Mouse (Mus musculus): ENCODE results near the gene Sap30l.
"Not testable (repeated sequence)": the region's sequence is repeated elsewhere in the genome, so short reads cannot be mapped to it uniquely, and the experiment has no call there.

The Sap30l gene

DNA sequence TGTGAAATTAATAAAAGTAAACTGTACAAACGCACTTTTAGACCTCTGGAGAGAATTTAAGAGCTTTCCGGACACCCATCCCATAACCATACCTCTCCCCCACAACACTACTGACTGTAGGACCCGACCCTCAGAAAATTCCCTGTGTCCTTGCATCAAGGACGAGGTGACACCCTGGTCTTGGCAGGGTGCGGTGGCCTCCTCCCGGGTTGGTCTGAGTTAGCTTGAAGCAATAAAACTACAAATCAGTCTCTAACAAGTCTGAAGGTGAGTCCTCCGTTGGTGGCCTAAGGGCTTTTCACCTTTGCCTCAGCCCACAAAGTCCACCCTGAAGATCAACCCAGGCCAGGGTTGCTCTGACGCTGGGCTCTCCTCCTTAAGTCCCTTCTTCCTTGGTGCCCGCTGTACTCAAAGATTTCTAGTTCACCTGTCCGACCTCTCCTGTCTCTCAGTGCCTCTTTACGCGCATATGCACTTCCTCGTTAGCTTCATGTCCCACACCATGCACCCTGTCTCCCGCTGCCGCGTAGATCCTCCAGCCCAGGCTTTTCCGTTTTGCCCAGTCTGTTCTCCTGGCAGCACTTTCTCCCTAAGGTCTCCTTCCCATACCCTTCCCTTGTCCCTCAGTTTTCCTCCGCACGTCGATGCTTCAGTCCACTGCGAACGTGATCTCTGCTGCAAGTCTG is 1.0 kb upstream of the Sap30l start:
- no peak for DNase-seq (ENCODE audit: low read depth, low spot score)

DNA sequence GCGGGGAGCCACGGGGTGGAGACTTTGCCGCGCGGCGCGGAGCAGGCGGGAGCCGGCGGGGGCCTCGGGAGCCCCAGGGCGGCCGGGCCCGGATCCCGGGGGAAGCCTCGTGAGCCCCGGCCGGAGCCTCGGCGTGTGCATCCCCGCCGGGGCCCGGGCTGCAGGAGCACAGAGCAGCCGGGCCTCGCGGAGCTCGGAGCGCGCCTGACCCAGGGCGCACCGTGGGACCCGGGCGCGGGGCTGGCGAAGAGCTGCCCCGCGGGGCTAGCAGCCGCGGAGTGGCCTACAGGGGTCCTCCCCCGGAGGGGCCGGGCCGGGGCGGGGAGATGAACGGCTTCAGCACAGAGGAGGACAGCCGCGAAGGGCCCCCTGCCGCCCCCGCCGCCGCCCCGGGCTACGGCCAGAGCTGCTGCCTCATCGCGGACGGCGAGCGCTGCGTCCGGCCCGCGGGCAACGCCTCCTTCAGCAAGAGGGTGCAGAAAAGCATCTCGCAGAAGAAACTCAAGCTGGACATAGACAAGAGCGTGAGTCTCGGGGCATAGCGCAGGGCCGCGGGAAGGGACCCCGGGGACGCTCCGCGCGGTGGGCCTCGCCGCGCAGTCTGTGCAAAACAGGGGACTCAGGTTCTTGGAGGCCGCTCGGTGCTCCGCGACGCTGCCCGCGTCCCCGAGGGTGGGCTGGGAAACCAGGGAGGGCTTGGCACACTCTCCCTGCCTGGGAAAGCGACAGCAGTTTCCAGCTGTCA is 501 bp downstream of the Sap30l start:
- DNase-seq (ENCODE audit: low read depth, low spot score): no peak

DNA sequence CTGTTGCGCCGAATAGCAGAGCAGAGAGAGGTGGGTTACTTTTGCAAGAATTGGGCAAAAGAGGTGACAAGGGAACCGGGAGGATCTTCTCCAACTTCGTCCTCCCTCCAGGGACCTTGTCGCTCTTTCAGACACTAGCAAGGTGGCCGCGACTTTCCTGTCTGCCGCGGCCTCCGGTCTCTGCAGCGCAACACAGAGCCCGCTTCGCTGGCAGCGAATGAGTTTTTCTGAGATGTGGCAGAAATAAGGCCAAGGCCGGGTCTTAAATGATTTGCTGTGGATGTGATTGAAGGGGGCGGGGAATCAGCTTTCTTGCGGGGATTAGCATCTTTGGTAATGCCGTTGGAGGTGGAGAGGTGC is 1.1 kb downstream of the Sap30l start:
- no peak for DNase-seq (ENCODE audit: low read depth, low spot score)

DNA sequence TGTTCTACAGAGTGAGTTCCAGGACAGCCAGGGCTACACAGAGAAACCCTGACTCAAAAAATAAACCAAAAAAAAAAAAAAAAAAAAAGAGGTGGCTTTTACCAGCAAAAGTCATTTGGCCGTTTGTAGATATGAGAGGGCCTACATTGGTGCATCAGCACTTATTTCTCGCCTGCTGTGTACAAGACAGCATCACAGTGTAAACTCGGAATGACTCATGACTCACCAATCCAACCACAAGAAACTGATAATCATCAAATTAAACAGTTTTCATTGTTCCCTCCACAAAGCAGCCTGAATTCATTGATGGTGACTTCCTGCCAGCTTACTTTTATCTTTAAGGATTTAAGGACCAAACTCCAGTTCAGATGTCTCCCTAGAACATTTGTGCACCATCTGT is 3.6 kb downstream of the Sap30l start:
- no peak for DNase-seq (ENCODE audit: low read depth, low spot score)

DNA sequence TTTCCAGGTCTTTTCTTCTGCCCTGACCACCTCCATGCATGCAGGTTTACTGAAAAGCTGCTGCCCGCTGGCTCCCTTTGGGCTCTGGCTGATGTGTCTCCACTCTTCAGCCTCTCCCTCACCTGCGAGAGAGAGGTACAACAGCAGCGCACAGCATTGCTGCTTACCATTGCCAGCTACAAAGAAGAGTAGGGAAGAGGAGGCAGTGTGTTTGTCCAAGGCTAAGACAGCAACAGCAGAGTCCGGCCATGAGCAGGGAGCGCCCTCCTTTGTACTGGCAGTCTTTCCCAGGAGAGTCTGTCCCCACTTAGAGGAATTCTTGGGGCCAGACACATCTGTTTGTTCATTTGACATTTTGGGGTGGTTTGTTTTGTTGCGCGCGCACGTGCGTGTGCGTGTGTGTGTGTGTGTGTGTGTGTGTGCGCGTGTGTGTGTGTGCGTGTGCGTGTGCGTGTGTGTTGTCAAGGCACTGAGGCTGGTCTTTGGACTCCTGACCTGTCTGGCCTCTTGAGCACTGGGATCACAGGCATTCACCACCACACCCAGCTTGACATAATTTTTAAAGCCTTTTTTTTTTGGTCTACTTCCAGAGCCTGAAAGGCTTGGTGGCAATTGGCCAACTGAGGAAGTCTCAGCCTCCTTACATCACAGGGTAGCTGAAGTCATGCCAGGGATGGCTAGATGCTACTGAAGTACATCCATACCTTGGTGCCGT is 7.7 kb downstream of the Sap30l start:
- DNase-seq (ENCODE audit: low read depth, low spot score): no peak

DNA sequence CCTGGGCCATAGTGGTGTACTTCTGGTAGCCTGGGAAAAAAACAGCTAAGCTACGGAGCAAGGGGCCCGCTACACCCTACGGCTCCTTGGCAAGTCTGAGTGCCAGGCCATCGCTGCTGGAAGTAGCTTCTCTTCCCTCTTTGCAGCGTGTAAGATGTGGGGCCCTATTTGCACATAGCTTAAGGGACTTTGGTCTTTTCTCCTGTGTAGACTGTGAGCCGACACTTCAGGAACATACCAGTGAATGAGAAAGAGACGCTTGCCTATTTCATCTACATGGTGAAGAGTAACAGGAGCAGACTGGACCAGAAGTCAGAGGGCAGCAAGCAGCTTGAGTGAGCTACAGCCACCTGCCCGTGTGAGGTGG is 8.3 kb downstream of the Sap30l start:
- DNase-seq (ENCODE audit: low read depth, low spot score): no peak

DNA sequence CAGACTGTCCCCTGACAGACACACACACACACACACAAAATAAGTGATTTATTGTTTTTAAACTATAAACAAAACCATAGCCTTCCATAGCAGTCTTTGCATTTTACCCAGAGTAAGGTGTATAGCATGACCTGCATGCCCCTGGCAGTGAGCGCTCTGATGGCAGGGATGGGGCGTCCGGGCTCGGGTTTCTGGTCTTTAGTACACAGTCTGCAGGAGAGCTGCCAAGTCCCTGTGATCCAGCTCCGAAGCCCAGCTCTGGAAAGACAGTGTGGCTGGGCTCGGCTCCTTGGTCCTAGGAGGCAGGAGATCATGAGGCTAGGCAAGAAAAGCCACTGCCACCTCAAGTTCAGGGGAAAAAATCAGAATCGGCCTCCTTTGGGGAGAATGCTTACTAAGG is 9.6 kb downstream of the Sap30l start:
- no peak for DNase-seq (ENCODE audit: low read depth, low spot score)

DNA sequence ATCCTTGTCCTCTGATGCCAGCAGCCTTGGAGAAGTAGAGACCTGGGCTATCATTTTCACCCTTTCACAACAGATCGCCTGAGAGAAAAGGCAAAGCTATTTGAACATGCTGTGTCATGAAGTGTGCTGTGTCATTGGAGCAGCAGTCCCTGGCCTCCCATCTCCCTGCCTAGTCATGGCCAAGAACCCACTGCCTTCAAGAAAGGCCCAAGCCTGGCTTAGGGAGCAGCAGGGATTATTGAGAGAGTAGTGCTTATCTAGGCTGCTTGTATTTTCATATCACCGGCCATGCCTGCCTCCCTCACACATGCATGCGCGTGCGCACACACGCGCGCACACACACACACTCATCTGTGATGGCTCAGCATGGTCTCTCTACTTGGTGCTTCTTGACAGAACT is 10.8 kb downstream of the Sap30l start:
- DNase-seq (ENCODE audit: low read depth, low spot score): no peak

DNA sequence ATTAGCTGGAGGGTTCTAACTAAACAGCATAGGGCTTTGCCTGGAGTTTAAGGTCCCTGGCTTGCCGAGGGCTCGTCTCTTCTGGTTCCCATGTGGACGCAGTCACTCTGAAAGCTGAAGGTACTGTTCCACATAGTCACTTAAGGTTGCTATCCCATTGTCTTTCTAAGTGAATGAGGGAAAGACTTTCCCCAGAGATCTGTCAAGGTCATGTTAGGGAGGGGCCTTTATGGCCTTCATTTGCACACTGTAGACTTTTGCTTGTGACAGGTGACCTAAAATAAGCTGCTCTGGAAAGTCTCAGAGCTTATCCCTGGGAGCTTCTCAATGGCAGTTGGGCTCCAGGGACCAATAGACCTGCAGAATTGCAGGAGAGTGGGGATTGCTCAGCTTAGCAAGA is 12.2 kb downstream of the Sap30l start:
- DNase-seq (ENCODE audit: low read depth, low spot score): no peak

DNA sequence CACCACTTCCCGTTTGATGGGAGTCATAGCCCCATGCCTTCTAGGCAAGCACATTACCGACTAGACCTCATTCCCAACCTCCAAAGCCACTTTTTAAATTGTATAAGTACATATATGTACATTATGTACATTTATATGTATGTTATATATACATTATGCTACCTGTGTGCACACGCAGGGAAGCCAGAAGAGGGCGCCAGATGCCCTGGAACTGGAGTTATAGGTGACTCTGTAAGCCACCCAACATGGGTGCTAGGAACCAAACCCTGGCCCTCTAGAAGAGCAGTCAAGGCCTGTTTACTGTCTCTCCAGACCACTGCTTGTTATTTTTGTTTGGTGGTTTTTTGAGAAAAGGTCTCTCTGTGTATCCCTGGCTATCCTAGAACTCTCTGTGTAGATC is 16.8 kb downstream of the Sap30l start:
- DNase-seq (ENCODE audit: low read depth, low spot score): no peak

DNA sequence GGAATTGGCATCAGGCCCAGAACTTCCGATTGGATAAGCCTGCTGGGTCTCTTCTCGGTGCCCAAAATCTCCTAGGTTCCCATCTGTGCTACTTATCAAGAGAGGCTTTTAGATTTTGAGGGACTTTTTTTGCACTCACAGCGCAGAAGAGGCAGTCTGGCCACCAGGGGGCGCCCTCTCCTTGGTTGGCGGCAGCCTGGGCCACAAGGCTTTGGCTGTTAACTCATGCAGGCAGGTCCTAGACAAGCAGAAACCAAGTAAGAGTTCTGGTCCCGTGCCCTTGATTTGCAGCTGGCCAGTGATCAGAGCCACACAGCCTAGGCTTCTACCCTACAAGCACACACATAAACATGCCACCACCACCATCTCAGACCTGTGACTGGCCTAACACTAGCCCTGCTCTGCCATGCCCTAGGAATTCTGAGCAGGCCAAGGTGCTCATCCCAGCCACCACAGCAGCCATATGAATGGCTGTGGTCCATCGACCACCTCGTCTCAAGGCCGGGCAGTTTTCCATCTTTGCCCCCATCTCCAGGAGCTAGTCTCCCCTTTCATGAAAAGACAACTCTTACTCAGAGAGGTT is 18.7 kb downstream of the Sap30l start:
- peak; percentile 81 for DNase-seq (ENCODE audit: low read depth, low spot score)

DNA sequence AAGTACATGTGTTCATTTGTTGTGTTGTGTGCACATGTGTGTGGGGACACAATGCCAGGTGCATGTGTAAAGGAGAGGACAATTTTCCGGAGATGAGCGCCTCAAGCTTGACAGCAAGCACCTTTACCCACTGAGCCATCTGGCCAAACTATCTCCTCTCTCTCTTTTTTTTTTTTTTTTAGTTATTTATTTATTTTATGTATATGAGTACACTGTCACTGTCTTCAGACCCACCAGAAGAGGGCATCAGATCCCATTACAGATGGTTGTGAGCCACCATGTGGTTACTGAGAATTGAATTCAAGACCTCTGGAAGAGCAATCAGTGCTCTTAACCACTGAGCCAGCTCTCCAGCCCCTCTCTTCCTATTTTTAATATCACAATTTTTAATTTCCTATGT is 21.7 kb downstream of the Sap30l start:
- DNase-seq (ENCODE audit: low read depth, low spot score): not testable (repeated sequence)

DNA sequence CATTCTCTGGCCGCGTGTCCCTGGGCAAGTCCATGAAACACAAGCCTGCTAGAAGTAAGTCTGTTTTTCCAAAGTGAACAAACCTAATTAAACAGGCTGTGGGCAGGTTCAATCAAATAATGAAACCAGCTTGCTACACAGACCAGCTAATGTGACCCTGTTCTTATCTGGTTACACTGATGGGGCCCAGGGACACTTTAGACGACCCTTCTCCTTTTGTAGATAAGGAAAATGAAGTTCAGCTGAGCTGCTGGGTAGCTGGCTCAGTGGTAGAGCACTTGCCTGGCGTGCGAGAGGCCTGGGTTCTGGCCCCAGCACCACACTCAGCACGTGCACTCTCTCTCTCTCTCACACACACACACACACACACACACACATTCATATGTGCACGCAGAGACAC is 22.3 kb downstream of the Sap30l start:
- no peak for DNase-seq (ENCODE audit: low read depth, low spot score)

DNA sequence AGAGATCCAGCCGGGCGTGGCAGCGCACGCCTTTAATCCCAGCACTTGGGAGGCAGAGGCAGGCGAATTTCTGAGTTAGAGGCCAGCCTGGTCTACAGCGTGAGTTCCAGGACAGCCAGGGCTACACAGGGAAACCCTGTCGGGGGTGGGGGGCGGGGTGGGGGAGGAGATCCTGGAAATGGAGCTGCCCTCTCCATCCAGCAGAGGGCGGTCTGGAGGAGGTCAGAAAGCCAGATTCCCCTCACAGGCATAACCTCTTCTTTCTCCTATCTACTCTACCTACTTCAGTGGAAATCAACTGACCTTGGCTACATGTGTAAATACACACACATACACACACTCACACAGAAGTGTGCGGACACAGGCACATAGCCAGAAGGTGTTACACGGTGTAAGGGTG is 23.8 kb downstream of the Sap30l start:
- not testable (repeated sequence) for DNase-seq (ENCODE audit: low read depth, low spot score)

DNA sequence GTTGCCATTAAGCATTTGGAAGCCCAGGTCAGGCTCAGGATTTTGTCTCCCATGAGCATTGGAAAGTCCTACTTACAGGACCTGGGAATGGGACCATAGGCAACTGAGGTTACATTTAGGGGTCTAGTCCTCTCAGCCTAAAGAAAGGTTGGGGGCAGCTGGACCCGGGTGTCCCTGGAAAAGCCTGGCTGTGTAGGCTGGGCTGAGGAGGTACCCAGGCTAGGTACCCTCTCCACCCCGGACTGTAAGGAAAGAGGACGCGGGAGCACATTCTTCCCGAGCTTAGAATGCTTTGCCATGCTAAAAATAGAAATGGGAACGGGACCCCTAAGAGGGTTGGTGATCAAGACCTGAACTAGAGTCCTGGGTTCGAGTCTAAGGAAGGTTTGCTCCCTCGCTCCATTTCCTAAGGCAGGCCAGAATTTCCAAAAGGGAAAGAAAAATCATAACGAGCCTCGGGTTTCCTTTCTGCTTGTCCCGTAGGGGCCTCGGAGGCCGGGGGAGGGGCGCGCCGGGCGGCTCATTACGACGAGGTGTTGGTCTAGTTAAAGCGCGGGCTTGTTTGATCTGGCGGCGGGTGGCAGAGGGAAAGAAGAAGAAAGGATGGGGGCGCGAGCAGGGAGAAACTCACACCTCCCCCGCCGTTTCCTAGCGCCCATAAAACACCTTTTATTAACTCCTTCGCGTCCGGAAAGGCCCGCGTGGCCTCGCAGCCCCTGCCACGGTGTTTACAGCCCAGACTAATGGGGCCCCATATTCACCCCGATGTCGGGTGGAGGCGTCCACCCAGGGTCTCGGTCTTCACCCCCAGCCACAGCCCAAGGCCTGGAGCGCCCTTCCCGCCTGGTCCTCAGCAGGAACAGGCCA is 25.8 kb downstream of the Sap30l start:
- DNase-seq (ENCODE audit: low read depth, low spot score): peak; percentile 72

DNA sequence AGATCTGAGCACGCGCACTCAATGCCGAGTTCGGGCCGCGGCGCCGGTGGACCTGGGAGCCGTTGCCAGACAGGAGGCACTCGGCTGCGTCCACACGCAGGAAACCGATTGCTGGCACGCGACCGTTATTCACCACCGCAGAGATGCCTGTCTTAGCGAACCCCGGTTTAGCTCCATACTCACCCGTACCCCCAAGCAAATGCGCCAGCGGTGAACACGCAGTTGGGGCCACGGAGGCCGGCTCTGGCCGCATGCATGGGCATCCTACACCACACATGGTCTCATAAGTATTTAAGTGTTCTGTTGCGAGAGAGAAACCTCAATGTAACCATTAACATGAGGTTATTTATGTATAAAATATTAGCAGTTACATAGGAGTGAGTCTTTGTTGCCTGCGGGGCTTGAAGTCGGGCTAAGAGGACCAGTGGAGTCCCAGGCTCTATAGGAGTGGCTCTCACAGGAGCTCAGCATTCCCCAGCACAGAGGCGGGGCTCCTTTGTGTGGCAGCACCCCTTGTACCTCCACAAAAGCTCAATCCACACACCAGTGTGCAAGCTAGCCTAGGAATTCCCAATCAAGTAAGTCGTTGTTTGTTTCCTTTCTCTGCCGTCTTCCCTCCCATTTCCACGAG is 26.6 kb downstream of the Sap30l start:
- no peak for DNase-seq (ENCODE audit: low read depth, low spot score)

DNA sequence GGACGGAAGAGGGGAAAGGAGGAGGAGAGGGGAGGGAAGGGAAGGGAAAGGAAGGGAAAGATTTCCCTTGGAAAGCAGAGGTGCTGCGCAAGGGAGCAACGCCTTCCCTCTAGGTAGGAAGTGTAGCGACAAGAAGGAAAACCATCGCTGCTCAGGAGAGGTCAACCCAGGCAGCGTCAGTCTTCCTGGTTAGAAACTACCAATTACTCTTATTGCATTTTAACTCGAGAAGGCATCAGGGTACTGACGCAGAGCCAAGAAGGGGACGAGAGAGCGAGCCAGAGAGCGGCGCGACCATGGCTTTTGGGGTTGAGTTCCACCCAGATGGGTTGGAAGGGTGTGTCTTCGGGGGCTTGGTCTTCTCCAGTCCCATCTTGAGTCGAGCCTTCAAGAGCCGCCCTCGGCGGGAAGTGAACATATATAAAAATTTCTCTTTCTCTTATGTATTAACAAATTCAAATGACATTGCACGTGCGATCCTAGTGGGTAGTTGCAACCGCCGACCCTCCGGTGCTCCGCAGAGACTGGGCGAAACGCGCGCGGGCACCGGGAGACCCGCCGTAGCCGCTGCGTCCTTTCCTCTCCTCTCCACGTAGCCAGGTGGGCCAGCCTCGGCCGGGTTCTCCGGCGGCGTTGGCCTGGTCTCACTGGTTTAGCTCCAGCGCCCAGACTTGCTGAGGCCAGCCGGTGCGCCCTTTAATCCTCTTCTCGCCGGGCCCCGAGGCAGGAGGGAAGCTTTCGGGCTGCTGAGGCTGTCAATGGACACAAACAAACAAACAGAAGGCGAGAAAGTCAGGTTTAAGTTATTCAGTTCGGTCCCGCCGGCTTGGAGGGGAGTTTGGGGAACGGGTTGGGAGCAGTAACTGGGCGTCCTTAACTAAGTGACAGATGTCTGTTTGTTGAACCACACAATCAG is 27.8 kb downstream of the Sap30l start:
- DNase-seq (ENCODE audit: low read depth, low spot score): no peak

DNA sequence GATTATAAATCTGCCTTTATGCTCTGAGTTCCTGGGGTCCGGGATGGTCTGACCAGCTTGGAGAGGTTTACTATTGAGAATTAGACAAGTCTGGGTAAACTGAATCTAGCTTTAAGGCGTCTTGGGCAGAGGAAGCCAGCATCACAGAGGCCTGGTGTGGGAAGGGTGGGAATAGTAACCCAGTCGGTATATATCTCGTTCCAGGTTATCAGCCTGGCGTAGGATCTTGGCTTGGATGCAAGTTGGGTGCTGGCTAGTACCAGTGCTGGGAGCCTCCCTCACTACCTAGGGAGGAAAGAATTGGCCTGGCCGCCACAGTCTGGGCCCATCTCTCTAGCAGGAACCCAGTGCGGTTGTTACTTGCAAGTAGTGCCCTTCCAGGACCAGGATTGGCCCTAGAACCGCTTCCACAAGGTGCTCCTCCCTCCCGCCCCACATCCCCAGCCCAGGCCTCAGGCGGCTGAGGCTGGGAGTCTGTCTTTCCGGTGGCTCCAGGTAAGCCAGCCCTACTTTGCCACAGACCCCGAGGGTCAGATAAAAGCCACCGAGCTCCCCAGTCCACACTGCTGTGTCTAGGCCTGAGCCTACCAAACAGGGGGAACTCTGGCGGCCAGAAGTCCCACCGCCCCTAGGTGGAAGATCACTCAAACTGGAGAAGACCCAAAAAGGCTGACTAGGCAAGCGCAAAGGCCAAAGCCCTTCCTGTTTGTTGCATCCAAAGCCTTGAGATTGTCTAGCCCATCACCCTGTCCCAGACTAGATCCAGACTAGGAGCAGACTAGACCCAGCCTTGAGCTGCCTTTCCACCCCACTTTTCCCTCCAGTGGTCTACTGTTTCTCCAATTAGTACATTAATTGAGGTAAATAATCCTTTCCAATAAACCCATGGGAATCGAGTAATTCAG is 28.7 kb downstream of the Sap30l start:
- no peak for DNase-seq (ENCODE audit: low read depth, low spot score)

DNA sequence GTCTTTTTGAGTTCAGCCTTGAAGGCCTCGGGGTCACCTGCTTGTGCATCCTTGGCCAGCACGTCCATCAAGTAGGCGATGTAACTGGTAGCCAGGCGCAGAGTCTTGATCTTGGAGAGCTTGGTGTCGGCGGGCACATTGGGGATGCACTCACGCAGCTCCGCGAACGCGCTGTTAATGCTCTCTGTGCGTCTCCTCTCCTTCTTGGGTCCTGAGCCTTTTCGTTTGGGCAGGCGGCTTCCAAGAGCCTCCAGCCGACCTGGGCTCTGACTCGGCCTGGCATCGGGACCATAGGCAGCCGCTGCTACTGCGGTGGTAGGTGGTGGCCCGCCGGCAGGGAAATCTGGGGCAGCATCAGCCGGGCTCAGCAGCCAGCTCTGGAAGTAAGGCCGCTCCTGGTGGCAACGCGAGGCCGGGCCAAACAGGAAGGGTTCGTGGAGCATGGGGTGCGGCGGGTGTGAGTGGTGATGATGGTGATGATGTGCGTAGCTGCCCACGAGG is 29.9 kb downstream of the Sap30l start:
- DNase-seq (ENCODE audit: low read depth, low spot score): no peak
